Mouse (Mus musculus): ENCODE measurements around the gene Ush2a. TPM values are rescaled to one million over a fixed set of nuclear protein-coding genes. Genes with fewer than 3 reads are reported as not detected.

Gene Ush2a
- polyA plus RNA-seq, 1 experiment from 2014 or later, result not detected

GRCm38 (mm10) chr1:188999981-189000380, 738.2 kb downstream of the Ush2a start:
- Histone ChIP-seq H3K9ac (replicated peaks) (no peak overlapping the region), H3K27ac (ENCODE audit: low read depth) (peak overlapping the region; percentile 4; the same call in 1 of the 2 replicates), H3K4me3 (ENCODE audit: low read depth, low read length) (no peak overlapping the region), H3K9me3 (ENCODE audit: low read length) (no peaks in the 10 kb centered on the region), H3K27me3 (ENCODE audit: insufficient read depth, low read length) (no peaks in the 10 kb centered on the region), H3K36me3 (replicated peaks; ENCODE audit: insufficient read depth, low read length) (peaks cover 25% of the 10 kb centered on the region), H3K4me2 (ENCODE audit: low read depth, low read length) (no peak overlapping the region), H3K4me1 (ENCODE audit: insufficient read depth) (no peaks in the 10 kb centered on the region)
- no peak for TF ChIP-seq EP300 (IDR thresholded peaks at IDR 0.05; ENCODE audit: low read depth)
- no peak for TF ChIP-seq CTCF (IDR thresholded peaks at IDR 0.05; ENCODE audit: low read depth)
- WGBS (ENCODE audit: insufficient replicate concordance), result 84% methylated on average over 10 of the region's 10 CpGs
- ATAC-seq (no peak), DNase-seq (no peak)

DNA sequence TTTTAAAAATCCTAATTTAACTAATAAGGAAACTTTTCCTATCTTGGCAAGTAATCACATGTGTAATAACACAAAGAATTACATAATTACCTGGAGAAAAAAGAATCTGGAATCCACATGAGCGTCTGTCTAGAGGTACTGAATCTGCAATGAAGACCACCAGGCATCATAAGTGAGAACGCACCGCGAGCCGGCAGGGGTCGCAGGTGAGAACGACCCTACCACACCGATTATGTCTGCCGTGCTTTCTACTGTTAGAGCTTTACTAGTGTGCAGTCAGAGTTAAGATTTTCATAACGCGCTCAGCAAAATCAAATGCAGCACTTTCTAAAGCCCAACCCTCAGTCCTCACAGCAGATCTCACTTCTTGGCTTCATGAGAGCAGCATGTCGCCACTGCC, 740.0 kb downstream of the Ush2a start:
- WGBS (ENCODE audit: insufficient replicate concordance), result 88% methylated on average over 12 of the region's 12 CpGs
- ATAC-seq (no peak), DNase-seq (no peak)
- Histone ChIP-seq H3K27me3 (ENCODE audit: insufficient read depth, low read length) (no peaks in the 10 kb centered on the region), H3K27ac (ENCODE audit: low read depth) (no peak overlapping the region), H3K4me2 (ENCODE audit: low read depth, low read length) (no peak overlapping the region), H3K4me3 (ENCODE audit: low read depth, low read length) (no peak overlapping the region), H3K36me3 (replicated peaks; ENCODE audit: insufficient read depth, low read length) (peaks cover 19% of the 10 kb centered on the region), H3K9me3 (ENCODE audit: low read length) (no peaks in the 10 kb centered on the region), H3K9ac (replicated peaks) (no peak overlapping the region), H3K4me1 (ENCODE audit: insufficient read depth) (peaks cover 8% of the 10 kb centered on the region)
- no peak for TF ChIP-seq EP300 (IDR thresholded peaks at IDR 0.05; ENCODE audit: low read depth)
- no peak for TF ChIP-seq CTCF (IDR thresholded peaks at IDR 0.05; ENCODE audit: low read depth)

DNA sequence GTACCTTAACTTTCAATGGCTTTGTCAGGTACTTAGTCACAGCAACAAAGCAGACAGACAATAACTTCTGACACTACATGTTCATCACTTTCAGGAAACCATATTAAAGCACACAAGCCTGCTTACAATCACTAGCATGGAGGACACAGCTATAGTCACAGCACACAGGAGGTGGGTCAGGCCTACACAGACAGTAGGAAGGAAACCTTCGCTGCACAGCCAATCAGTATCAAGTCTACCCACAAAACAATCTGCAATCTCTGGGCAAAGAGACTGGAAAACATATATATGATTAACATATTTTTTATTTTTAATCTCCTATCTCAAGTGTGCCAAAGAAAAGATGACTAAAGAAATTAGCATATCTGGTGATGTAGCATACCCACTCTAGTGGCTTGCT, 743.0 kb downstream of the Ush2a start:
- peaks cover 11% of the 10 kb centered on the region for H3K4me1 ChIP-seq (ENCODE audit: insufficient read depth)
- TF ChIP-seq EP300 (IDR thresholded peaks at IDR 0.05; ENCODE audit: low read depth) (no peak), CTCF (IDR thresholded peaks at IDR 0.05; ENCODE audit: low read depth) (no peak)
- H3K27me3 ChIP-seq (ENCODE audit: insufficient read depth, low read length), result no peaks in the 10 kb centered on the region
- no peak overlapping the region for H3K4me2 ChIP-seq (ENCODE audit: low read depth, low read length)
- H3K9me3 ChIP-seq (ENCODE audit: low read length), result no peaks in the 10 kb centered on the region
- peaks cover 9% of the 10 kb centered on the region for H3K36me3 ChIP-seq (replicated peaks; ENCODE audit: insufficient read depth, low read length)
- 100% methylated on average over 1 of the region's 1 CpGs for WGBS (ENCODE audit: insufficient replicate concordance)
- no peak overlapping the region for H3K9ac ChIP-seq (replicated peaks)
- ATAC-seq (no peak), DNase-seq (no peak)
- H3K27ac ChIP-seq (ENCODE audit: low read depth), result no peak overlapping the region
- H3K4me3 ChIP-seq (ENCODE audit: low read depth, low read length), result no peak overlapping the region

DNA sequence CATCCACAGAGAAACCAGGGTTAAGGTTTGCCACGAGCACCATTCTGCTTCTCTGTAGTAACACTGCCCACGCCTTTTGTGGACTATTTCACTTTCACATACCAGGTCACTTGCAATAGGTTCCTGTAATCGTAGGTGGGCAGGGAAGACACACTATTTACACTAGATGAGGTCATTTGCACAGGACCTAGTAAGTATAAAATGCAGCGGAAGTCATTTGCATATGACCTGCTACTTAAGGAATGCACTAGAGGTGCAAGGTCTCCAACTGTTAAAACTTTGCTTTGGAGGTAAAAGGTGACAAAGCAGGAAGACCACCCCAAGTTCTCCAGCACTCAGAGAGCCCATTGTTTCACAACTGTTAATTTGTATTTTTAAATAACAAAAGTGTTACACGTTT, 744.4 kb downstream of the Ush2a start:
- ATAC-seq (peak; percentile 54), DNase-seq (no peak)
- 46% methylated on average over 5 of the region's 5 CpGs for WGBS (ENCODE audit: insufficient replicate concordance)
- Histone ChIP-seq H3K27ac (ENCODE audit: low read depth) (peak overlapping the region; percentile 76; the same call in 1 of the 2 replicates), H3K4me3 (ENCODE audit: low read depth, low read length) (peak overlapping the region; percentile 100; the same call in 1 of the 2 replicates), H3K27me3 (ENCODE audit: insufficient read depth, low read length) (no peaks in the 10 kb centered on the region), H3K9ac (replicated peaks) (peak overlapping the region; percentile 96; the same call in 1 of the 2 replicates), H3K9me3 (ENCODE audit: low read length) (no peaks in the 10 kb centered on the region), H3K36me3 (replicated peaks; ENCODE audit: insufficient read depth, low read length) (peaks cover 5% of the 10 kb centered on the region), H3K4me1 (ENCODE audit: insufficient read depth) (peaks cover 13% of the 10 kb centered on the region), H3K4me2 (ENCODE audit: low read depth, low read length) (peak overlapping the region; percentile 96)
- TF ChIP-seq CTCF (IDR thresholded peaks at IDR 0.05; ENCODE audit: low read depth) (no peak), EP300 (IDR thresholded peaks at IDR 0.05; ENCODE audit: low read depth) (no peak)

GRCm38 (mm10) chr1:189006826-189007225, 745.0 kb downstream of the Ush2a start:
- peak; percentile 16 for ATAC-seq
- no peaks in the 10 kb centered on the region for H3K9me3 ChIP-seq (ENCODE audit: low read length)
- H3K4me2 ChIP-seq (ENCODE audit: low read depth, low read length), result peak overlapping the region; percentile 96
- H3K36me3 ChIP-seq (replicated peaks; ENCODE audit: insufficient read depth, low read length), result peaks cover 5% of the 10 kb centered on the region
- H3K27me3 ChIP-seq (ENCODE audit: insufficient read depth, low read length), result no peaks in the 10 kb centered on the region
- no peak for DNase-seq
- 5% methylated on average over 7 of the region's 7 CpGs for WGBS (ENCODE audit: insufficient replicate concordance)
- peak overlapping the region; percentile 96 for H3K9ac ChIP-seq (replicated peaks)
- H3K4me3 ChIP-seq (ENCODE audit: low read depth, low read length), result peak overlapping the region; percentile 100
- no peak for TF ChIP-seq CTCF (IDR thresholded peaks at IDR 0.05; ENCODE audit: low read depth)
- no peak for TF ChIP-seq EP300 (IDR thresholded peaks at IDR 0.05; ENCODE audit: low read depth)
- H3K4me1 ChIP-seq (ENCODE audit: insufficient read depth), result peaks cover 13% of the 10 kb centered on the region
- peak overlapping the region; percentile 76; the same call in 1 of the 2 replicates for H3K27ac ChIP-seq (ENCODE audit: low read depth)

- DNase-seq, result peak; percentile 97
- H3K9me3 ChIP-seq (ENCODE audit: low read length), result no peaks in the 10 kb centered on the region
- peak within 1 kb of the TSS; percentile 100 for H3K4me3 ChIP-seq (ENCODE audit: low read depth, low read length)
- H3K27ac ChIP-seq (ENCODE audit: low read depth), result peak within 1 kb of the TSS; percentile 76
- no peaks in the 10 kb centered on the region for H3K27me3 ChIP-seq (ENCODE audit: insufficient read depth, low read length)
- H3K4me2 ChIP-seq (ENCODE audit: low read depth, low read length), result peak within 1 kb of the TSS; percentile 96
- peaks cover 14% of the 10 kb centered on the region for H3K4me1 ChIP-seq (ENCODE audit: insufficient read depth)
- ATAC-seq, result peak; percentile 89
- no peak for TF ChIP-seq EP300 (IDR thresholded peaks at IDR 0.05; ENCODE audit: low read depth)
- TF ChIP-seq CTCF (IDR thresholded peaks at IDR 0.05; ENCODE audit: low read depth), result no peak
- peak within 1 kb of the TSS; percentile 96 for H3K9ac ChIP-seq (replicated peaks)
- WGBS (ENCODE audit: insufficient replicate concordance), result 1% methylated on average over 63 of the region's 74 CpGs
- H3K36me3 ChIP-seq (replicated peaks; ENCODE audit: insufficient read depth, low read length), result peaks cover 5% of the 10 kb centered on the region
These were observed 745.6 kb downstream of the Ush2a start, which contains the start of gene Kctd3 for GRCm38 (mm10) chr1:189007239-189007979. Kctd3 (minus strand) TSS chr1:189007841.
